Mouse (Mus musculus): ENCODE results near the gene 2410015M20Rik.
"Not testable (repeated sequence)": the region's sequence is repeated elsewhere in the genome, so short reads cannot be mapped to it uniquely, and the experiment has no call there.

Gene 2410015M20Rik

GRCm38 (mm10) chr17:56609452-56610171 is at the start of gene 2410015M20Rik:
TSS of gene 2410015M20Rik (minus strand) at chr17:56609771.
- DNase-seq (ENCODE audit: low read depth), result peak; percentile 97

GRCm38 (mm10) chr17:56656171-56656570 is 46.6 kb upstream of the 2410015M20Rik start:
- DNase-seq (ENCODE audit: low read depth), result peak; percentile 45

- no peak for DNase-seq (ENCODE audit: low read depth)
Measured at GRCm38 (mm10) chr17:56655311-56655710, 45.7 kb upstream of the 2410015M20Rik start.

GRCm38 (mm10) chr17:56654771-56655170 is 45.2 kb upstream of the 2410015M20Rik start:
- DNase-seq (ENCODE audit: low read depth), result no peak

GRCm38 (mm10) chr17:56651801-56652200 is 42.2 kb upstream of the 2410015M20Rik start:
- peak; percentile 66 for DNase-seq (ENCODE audit: low read depth)

- no peak for DNase-seq (ENCODE audit: low read depth)
Measured at GRCm38 (mm10) chr17:56647546-56647945, 38.0 kb upstream of the 2410015M20Rik start.

- no peak for DNase-seq (ENCODE audit: low read depth)
Measured at GRCm38 (mm10) chr17:56643237-56643636, 33.7 kb upstream of the 2410015M20Rik start.

GRCm38 (mm10) chr17:56634023-56634422 is 24.5 kb upstream of the 2410015M20Rik start:
- DNase-seq (ENCODE audit: low read depth), result no peak

GRCm38 (mm10) chr17:56631807-56632206 is 22.2 kb upstream of the 2410015M20Rik start:
- no peak for DNase-seq (ENCODE audit: low read depth)

- DNase-seq (ENCODE audit: low read depth), result not testable (repeated sequence)
Measured at GRCm38 (mm10) chr17:56629800-56630781, 20.5 kb upstream of the 2410015M20Rik start.

GRCm38 (mm10) chr17:56627530-56628277 is 18.1 kb upstream of the 2410015M20Rik start, which contains the start of gene Catsperd:
TSS of gene Catsperd (plus strand) at chr17:56628143.
- no peak for DNase-seq (ENCODE audit: low read depth)

- peak; percentile 99 for DNase-seq (ENCODE audit: low read depth)
Measured at GRCm38 (mm10) chr17:56626754-56627470, 17.3 kb upstream of the 2410015M20Rik start, which contains the start of gene Lonp1. TSS of gene Lonp1 (minus strand) at chr17:56626887.

- DNase-seq (ENCODE audit: low read depth), result peak; percentile 19
Measured at GRCm38 (mm10) chr17:56626260-56626659, 16.7 kb upstream of the 2410015M20Rik start.

- DNase-seq (ENCODE audit: low read depth), result peak; percentile 35
Measured at GRCm38 (mm10) chr17:56625495-56625894, 15.9 kb upstream of the 2410015M20Rik start.

GRCm38 (mm10) chr17:56617628-56618027 is 8.1 kb upstream of the 2410015M20Rik start:
- DNase-seq (ENCODE audit: low read depth), result no peak

- DNase-seq (ENCODE audit: low read depth), result no peak
Measured at GRCm38 (mm10) chr17:56616725-56617124, 7.2 kb upstream of the 2410015M20Rik start.

- no peak for DNase-seq (ENCODE audit: low read depth)
Measured at GRCm38 (mm10) chr17:56615792-56616191, 6.2 kb upstream of the 2410015M20Rik start.

- no peak for DNase-seq (ENCODE audit: low read depth)
Measured at GRCm38 (mm10) chr17:56615136-56615784, 5.7 kb upstream of the 2410015M20Rik start.

GRCm38 (mm10) chr17:56614391-56615135 is 5.0 kb upstream of the 2410015M20Rik start:
- peak; percentile 43 for DNase-seq (ENCODE audit: low read depth)

GRCm38 (mm10) chr17:56613893-56614292 is 4.3 kb upstream of the 2410015M20Rik start:
- peak; percentile 44 for DNase-seq (ENCODE audit: low read depth)
